Mouse (Mus musculus): ENCODE measurements around the gene Sec1. TPM values are rescaled to one million over a fixed set of nuclear protein-coding genes. Genes with fewer than 3 reads are reported as not detected.

Gene Sec1
- polyA plus RNA-seq, 1 experiment from 2014 or later, result 4.8 TPM

DNA sequence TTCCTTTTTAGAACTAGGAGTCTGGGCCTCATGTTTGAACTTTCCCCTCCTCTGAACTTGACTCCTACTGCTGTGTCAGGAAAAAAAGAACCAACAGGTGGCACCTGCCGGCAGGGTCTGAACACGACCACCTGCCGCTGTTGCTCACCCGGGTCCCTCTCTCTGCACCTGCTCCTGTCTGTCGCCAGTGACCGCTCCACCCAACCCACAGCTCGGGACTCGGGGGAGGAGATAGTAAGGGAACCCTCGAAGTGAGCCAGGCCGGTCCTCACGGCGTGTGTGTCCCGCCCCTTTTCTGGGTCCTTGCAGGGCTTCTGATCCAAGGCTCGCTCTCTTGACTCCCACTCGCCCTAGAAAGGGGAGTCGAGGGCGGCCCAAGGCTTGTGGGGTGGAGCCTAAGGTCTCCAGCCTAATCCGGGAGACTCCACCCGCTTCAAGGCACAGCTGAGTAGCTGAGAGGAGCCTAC is 54.6 kb downstream of the Sec1 start, which contains the start of gene Mamstr:
Gene Mamstr, plus strand, starts transcription at position 417 of the 467 bp plus-strand sequence.
- no peak for DNase-seq (ENCODE audit: low spot score)
- 33% methylated on average over 19 of the region's 19 CpGs for WGBS

GRCm38 (mm10) chr7:45638623-45639401 is 55.4 kb downstream of the Sec1 start:
- H3K4me2 ChIP-seq (ENCODE audit: low read length), result peak overlapping the region; percentile 58
- no peaks in the 10 kb centered on the region for H3K9me3 ChIP-seq (ENCODE audit: control insufficient read depth, low read length)
- ATAC-seq (replicated peaks; ENCODE audit: low FRiP score, low TSS enrichment, low read depth) (peak; percentile 85), DNase-seq (ENCODE audit: low spot score) (peak; percentile 91)
- 19% methylated on average over 29 of the region's 29 CpGs for WGBS
- H3K36me3 ChIP-seq (ENCODE audit: control insufficient read depth, insufficient read depth, low read length), result peaks cover 6% of the 10 kb centered on the region; the same call in 1 of the 2 replicates
- no peaks in the 10 kb centered on the region for H3K27me3 ChIP-seq (replicated peaks; ENCODE audit: control insufficient read depth, insufficient read depth, low read length)
- peak overlapping the region; percentile 25 for H3K4me3 ChIP-seq (ENCODE audit: low read depth, low read length)
- H3K27ac ChIP-seq (ENCODE audit: low read depth), result no peak overlapping the region
- H3K4me1 ChIP-seq (replicated peaks; ENCODE audit: control insufficient read depth, insufficient read depth, low read length), result peaks cover 33% of the 10 kb centered on the region
- H3K9ac ChIP-seq (ENCODE audit: low read length), result peak overlapping the region; percentile 29; the same call in 1 of the 2 replicates

More for the DNA sequence above, 54.6 kb downstream of the Sec1 start, which contains the start of gene Mamstr:
- no peak within 1 kb of the TSS for H3K9ac ChIP-seq (ENCODE audit: low read length)
- H3K4me1 ChIP-seq (replicated peaks; ENCODE audit: control insufficient read depth, insufficient read depth, low read length), result peaks cover 36% of the 10 kb centered on the region
- no peak within 1 kb of the TSS for H3K4me3 ChIP-seq (ENCODE audit: low read depth, low read length)
- no peak for ATAC-seq (replicated peaks; ENCODE audit: low FRiP score, low TSS enrichment, low read depth)
- H3K27ac ChIP-seq (ENCODE audit: low read depth), result no peak within 1 kb of the TSS
- no peaks in the 10 kb centered on the region for H3K9me3 ChIP-seq (ENCODE audit: control insufficient read depth, low read length)
- H3K36me3 ChIP-seq (ENCODE audit: control insufficient read depth, insufficient read depth, low read length), result peaks cover 6% of the 10 kb centered on the region; the same call in 1 of the 2 replicates
- no peaks in the 10 kb centered on the region for H3K27me3 ChIP-seq (replicated peaks; ENCODE audit: control insufficient read depth, insufficient read depth, low read length)
- H3K4me2 ChIP-seq (ENCODE audit: low read length), result no peak within 1 kb of the TSS

DNA sequence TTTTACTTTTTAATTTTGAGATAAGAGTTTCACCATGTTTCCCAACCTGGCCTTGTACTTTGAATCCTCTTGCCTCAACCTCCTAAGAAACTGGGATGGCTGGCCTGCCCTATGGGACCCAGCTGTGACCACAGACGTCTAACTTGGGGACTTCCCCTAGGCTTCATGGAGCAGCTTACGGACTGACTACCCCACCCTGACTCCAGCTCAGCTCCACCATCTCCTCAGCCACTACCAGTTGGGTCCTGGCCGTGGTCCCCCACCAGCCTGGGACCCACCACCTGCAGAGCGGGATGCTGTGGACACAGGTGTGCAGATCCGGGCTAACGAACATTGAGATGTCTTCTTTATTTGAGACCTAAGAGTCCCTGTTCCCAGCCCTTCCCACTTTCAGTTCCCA is 56.5 kb downstream of the Sec1 start:
- Histone ChIP-seq H3K36me3 (ENCODE audit: control insufficient read depth, insufficient read depth, low read length) (peaks cover 6% of the 10 kb centered on the region; the same call in 1 of the 2 replicates), H3K4me1 (replicated peaks; ENCODE audit: control insufficient read depth, insufficient read depth, low read length) (peaks cover 29% of the 10 kb centered on the region), H3K4me2 (ENCODE audit: low read length) (peak overlapping the region; percentile 58), H3K4me3 (ENCODE audit: low read depth, low read length) (no peak overlapping the region), H3K27ac (ENCODE audit: low read depth) (no peak overlapping the region), H3K9ac (ENCODE audit: low read length) (no peak overlapping the region), H3K27me3 (replicated peaks; ENCODE audit: control insufficient read depth, insufficient read depth, low read length) (0 out of 2 replicates have a peak, but pooled peaks cover 2% of the 10 kb centered on the region), H3K9me3 (ENCODE audit: control insufficient read depth, low read length) (no peaks in the 10 kb centered on the region)
- DNase-seq (ENCODE audit: low spot score), result no peak
- WGBS, result 94% methylated on average over 6 of the region's 6 CpGs
- no peak for ATAC-seq (replicated peaks; ENCODE audit: low FRiP score, low TSS enrichment, low read depth)

DNA sequence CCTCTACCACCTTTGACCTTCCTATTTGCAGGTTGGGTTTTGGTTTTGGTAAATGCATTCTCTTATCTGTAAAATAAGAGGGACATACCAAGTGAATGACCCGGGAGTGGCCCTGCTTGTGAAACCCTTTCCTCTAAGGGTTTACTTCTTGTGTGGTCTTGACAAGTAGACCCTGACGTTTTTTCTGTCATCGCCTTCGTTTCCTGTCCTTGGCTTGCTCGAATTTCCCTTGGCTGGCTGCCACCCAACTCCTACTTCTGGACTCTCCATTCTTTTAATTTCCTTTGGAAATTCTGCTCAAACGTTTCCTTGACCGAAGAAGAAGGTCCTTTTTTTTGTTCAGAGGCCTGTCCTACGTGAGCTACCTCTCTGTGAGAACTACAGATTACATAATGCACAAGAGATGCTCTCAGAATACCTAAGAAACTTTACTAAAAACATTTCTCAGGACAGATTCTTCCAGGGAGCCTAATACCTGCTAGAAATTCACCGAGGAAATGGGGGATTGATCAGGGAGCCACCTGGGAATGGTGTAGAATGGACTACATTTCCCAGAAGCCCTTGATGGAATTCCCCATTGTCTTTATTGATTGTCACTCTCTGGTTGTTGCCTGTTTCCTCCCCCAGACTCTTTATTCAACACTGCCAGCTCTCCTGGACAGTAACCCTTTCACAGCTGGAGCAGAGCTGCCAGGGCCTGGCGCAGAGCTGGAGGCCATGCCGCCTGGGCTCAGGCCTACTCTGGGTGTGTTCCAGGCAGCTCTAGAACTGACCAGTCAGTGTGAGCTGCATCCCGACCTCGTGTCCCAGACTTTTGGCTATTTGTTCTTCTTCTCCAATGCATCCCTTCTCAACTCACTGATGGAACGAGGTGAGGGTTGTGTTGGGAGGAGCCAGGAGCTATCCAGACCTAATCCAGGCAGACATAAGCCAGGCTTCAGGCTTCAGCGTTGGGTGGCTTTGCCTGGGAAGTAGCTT is 58.2 kb downstream of the Sec1 start:
- Histone ChIP-seq H3K4me1 (replicated peaks; ENCODE audit: control insufficient read depth, insufficient read depth, low read length) (peaks cover 12% of the 10 kb centered on the region), H3K9ac (ENCODE audit: low read length) (no peak overlapping the region), H3K27me3 (replicated peaks; ENCODE audit: control insufficient read depth, insufficient read depth, low read length) (0 out of 2 replicates have a peak, but pooled peaks cover 2% of the 10 kb centered on the region), H3K9me3 (ENCODE audit: control insufficient read depth, low read length) (no peaks in the 10 kb centered on the region), H3K4me2 (ENCODE audit: low read length) (no peak overlapping the region), H3K27ac (ENCODE audit: low read depth) (peak overlapping the region; percentile 36; the same call in 1 of the 2 replicates), H3K36me3 (ENCODE audit: control insufficient read depth, insufficient read depth, low read length) (peaks cover 6% of the 10 kb centered on the region; the same call in 1 of the 2 replicates), H3K4me3 (ENCODE audit: low read depth, low read length) (no peak overlapping the region)
- no peak for DNase-seq (ENCODE audit: low spot score)
- 76% methylated on average over 15 of the region's 15 CpGs for WGBS
- no peak for ATAC-seq (replicated peaks; ENCODE audit: low FRiP score, low TSS enrichment, low read depth)

GRCm38 (mm10) chr7:45634946-45635681 is 59.1 kb downstream of the Sec1 start:
- H3K4me3 ChIP-seq (ENCODE audit: low read depth, low read length), result no peak overlapping the region
- peaks cover 7% of the 10 kb centered on the region for H3K4me1 ChIP-seq (replicated peaks; ENCODE audit: control insufficient read depth, insufficient read depth, low read length)
- H3K4me2 ChIP-seq (ENCODE audit: low read length), result no peak overlapping the region
- H3K9ac ChIP-seq (ENCODE audit: low read length), result no peak overlapping the region
- DNase-seq (ENCODE audit: low spot score), result no peak
- peaks cover 6% of the 10 kb centered on the region; the same call in 1 of the 2 replicates for H3K36me3 ChIP-seq (ENCODE audit: control insufficient read depth, insufficient read depth, low read length)
- 87% methylated on average over 11 of the region's 11 CpGs for WGBS
- no peak for ATAC-seq (replicated peaks; ENCODE audit: low FRiP score, low TSS enrichment, low read depth)
- H3K27me3 ChIP-seq (replicated peaks; ENCODE audit: control insufficient read depth, insufficient read depth, low read length), result 0 out of 2 replicates have a peak, but pooled peaks cover 2% of the 10 kb centered on the region
- H3K27ac ChIP-seq (ENCODE audit: low read depth), result peak overlapping the region; percentile 27; the same call in 1 of the 2 replicates
- H3K9me3 ChIP-seq (ENCODE audit: control insufficient read depth, low read length), result no peaks in the 10 kb centered on the region

- DNase-seq (ENCODE audit: low spot score) (no peak), ATAC-seq (replicated peaks; ENCODE audit: low FRiP score, low TSS enrichment, low read depth) (no peak)
- Histone ChIP-seq H3K36me3 (ENCODE audit: control insufficient read depth, insufficient read depth, low read length) (peaks cover 6% of the 10 kb centered on the region; the same call in 1 of the 2 replicates), H3K4me3 (ENCODE audit: low read depth, low read length) (peak overlapping the region; percentile 3; the same call in 1 of the 2 replicates), H3K4me1 (replicated peaks; ENCODE audit: control insufficient read depth, insufficient read depth, low read length) (no peaks in the 10 kb centered on the region), H3K27ac (ENCODE audit: low read depth) (no peak overlapping the region), H3K27me3 (replicated peaks; ENCODE audit: control insufficient read depth, insufficient read depth, low read length) (0 out of 2 replicates have a peak, but pooled peaks cover 7% of the 10 kb centered on the region), H3K9ac (ENCODE audit: low read length) (peak overlapping the region; percentile 30; the same call in 1 of the 2 replicates), H3K9me3 (ENCODE audit: control insufficient read depth, low read length) (no peaks in the 10 kb centered on the region), H3K4me2 (ENCODE audit: low read length) (peak overlapping the region; percentile 43)
- 25% methylated on average over 35 of the region's 35 CpGs for WGBS
These were observed 61.7 kb downstream of the Sec1 start for GRCm38 (mm10) chr7:45632499-45632898.

GRCm38 (mm10) chr7:45630064-45630907 is 63.9 kb downstream of the Sec1 start:
- no peak overlapping the region for H3K27ac ChIP-seq (ENCODE audit: low read depth)
- no peak overlapping the region for H3K4me2 ChIP-seq (ENCODE audit: low read length)
- no peaks in the 10 kb centered on the region for H3K4me1 ChIP-seq (replicated peaks; ENCODE audit: control insufficient read depth, insufficient read depth, low read length)
- no peaks in the 10 kb centered on the region for H3K36me3 ChIP-seq (ENCODE audit: control insufficient read depth, insufficient read depth, low read length)
- DNase-seq (ENCODE audit: low spot score) (no peak), ATAC-seq (replicated peaks; ENCODE audit: low FRiP score, low TSS enrichment, low read depth) (no peak)
- WGBS, result 75% methylated on average over 23 of the region's 23 CpGs
- H3K4me3 ChIP-seq (ENCODE audit: low read depth, low read length), result no peak overlapping the region
- H3K9me3 ChIP-seq (ENCODE audit: control insufficient read depth, low read length), result no peaks in the 10 kb centered on the region
- H3K9ac ChIP-seq (ENCODE audit: low read length), result no peak overlapping the region
- 0 out of 2 replicates have a peak, but pooled peaks cover 7% of the 10 kb centered on the region for H3K27me3 ChIP-seq (replicated peaks; ENCODE audit: control insufficient read depth, insufficient read depth, low read length)

Data from intestine, embryonic 14.5 days (tissue).